Mouse (Mus musculus): ENCODE data around the gene Slamf9.

Slamf9 gene

GRCm38 (mm10) chr1:172462534-172462933 lies 12.6 kb upstream of the Slamf9 start:
- no peak for DNase-seq (ENCODE audit: low spot score)

DNA sequence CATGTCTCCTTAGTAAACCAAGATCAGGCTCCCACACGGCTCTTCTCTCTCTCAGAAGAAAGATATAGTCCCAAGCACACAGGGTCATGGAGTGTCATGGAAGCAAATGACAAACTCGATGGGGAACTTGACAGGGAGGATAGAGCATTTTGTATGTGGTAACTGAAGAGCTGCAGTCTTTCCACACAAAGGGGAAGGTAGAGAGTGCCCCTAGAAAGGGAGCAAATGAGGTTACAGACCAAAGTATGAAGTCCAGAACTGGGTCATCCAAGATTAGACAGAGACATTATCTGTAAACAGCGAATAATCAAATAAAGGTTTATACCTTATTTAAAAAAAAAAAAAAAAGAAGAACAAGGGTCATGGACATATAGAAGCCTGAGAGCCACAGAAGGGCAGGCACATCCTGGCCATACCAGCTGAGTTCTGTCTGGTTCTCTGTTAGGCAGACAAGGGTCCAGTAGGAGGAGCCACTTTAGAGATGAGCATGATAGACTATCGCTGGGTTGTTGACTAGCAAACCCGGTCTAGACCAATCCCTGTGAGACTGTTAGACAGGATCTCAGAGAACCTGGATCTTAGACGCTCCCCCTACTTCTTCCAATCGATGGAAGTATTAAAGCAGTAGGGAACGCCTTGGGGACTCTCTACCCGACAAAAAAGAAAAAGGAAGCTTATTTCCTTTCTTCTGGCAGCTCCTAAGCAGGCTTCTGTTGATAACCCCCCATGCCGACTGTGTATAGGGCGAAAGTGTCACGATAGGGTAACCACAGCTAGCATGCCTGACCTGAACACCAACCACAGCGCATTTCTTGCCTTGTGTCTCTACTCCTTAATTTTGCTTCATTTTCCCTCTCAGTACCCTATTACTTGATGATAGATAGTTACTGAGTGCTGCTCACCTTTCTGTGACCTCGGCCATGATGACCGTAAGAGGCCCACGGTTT lies 11.5 kb upstream of the Slamf9 start:
- no peak for DNase-seq (ENCODE audit: low spot score)

DNA sequence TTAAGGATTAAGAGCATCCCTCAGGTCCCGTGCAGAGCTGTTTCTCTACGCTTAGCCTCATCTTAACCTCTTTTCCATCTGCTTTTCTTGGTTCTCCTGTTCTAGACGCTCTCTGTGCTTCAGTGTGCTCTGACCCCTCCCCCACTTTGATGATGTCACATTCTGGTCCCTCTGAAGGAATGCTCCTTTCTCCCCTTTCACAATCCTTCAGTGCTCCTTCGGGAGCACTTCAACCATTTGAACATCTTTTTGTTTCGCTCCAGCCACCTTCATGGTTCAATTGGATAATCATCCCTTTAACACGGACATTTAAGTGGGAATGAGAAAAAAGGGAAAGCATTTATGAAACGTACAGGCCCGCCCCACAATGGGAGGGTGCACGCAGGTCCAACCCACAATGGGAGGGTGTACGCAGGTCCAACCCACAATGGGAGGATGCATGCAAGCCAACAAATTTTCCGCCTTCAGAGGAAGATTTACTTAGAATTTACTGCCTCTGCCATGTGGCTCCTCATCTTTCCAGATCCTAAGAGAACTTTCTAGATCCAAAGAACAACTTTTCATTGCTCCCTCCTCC lies 6.8 kb upstream of the Slamf9 start:
- DNase-seq (ENCODE audit: low spot score), result no peak

- no peak for DNase-seq (ENCODE audit: low spot score)
These were observed 5.8 kb upstream of the Slamf9 start for GRCm38 (mm10) chr1:172469373-172469772.

- DNase-seq (ENCODE audit: low spot score), result no peak
These were observed 5.2 kb upstream of the Slamf9 start for GRCm38 (mm10) chr1:172469810-172470448.

DNA sequence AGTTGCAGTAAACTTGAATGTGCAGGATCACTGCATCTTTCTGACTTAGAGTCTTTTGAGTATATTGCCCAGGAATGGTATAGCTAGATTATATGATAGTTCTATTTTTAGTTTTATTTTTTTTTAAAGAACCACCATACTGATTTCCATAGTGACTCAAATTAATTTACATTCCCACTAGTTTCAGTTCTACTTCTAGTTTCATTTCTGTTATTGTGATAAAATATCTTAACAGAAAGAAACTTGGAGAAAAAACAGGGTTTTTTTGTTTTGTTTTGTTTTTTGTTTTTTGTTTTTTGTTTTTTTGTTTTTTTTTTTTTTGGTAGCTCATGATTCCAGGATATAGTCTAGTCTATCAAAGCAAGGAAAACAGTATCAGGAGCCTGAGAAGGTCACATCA lies 2.2 kb upstream of the Slamf9 start:
- no peak for DNase-seq (ENCODE audit: low spot score)

DNA sequence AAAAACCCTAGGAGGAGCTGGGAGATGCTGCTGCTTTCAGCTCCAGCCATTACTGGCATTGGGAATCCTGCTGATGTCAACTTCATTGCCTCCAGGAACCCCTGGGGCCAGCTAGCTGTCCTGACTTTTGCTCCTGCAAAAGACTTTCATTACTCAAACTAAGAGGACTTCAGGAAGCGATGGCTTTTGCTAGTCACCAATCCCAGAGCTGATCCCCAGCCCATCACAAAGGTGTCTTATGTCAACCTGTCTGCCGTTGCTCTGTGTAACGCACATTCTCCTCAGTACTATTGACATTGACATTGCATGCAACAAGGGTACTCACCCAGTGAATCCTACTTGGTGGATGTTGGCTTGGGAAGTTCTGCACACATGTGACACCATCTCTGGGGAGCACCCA lies 962 bp upstream of the Slamf9 start:
- DNase-seq (ENCODE audit: low spot score), result no peak

DNA sequence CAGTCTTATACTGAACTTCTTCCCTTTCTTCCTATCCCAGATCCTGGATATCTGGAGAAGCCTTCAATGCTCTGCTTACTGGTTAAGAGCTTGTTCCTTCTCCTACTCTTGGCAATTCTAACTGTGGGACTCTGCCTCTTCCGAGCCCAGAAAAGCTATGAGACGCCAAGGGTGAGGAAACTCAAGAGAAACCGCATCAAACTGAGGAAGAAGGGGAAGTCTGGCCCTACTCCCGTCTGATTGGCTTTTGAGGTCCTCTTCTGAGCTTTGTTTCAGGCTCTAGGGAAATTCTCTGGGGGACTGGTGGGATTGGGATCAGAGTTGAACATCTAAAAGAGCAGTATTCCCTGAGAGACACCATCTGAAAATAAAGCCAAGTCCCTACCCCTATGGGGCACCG lies 2.9 kb downstream of the Slamf9 start:
- no peak for DNase-seq (ENCODE audit: low spot score)

GRCm38 (mm10) chr1:172480376-172480775 lies 5.2 kb downstream of the Slamf9 start:
- no peak for DNase-seq (ENCODE audit: low spot score)

- no peak for DNase-seq (ENCODE audit: low spot score)
These were observed 6.0 kb downstream of the Slamf9 start for GRCm38 (mm10) chr1:172481111-172481510.

- DNase-seq (ENCODE audit: low spot score), result peak; percentile 61
These were observed 6.6 kb downstream of the Slamf9 start, which contains the start of gene Igsf9 for GRCm38 (mm10) chr1:172481540-172482280. Gene Igsf9, plus strand, starts transcription at chr1:172481788.

GRCm38 (mm10) chr1:172482518-172483360 lies 7.6 kb downstream of the Slamf9 start:
- no peak for DNase-seq (ENCODE audit: low spot score)

- DNase-seq (ENCODE audit: low spot score), result no peak
These were observed 8.2 kb downstream of the Slamf9 start for GRCm38 (mm10) chr1:172483361-172483660.

- DNase-seq (ENCODE audit: low spot score), result no peak
These were observed 9.1 kb downstream of the Slamf9 start for GRCm38 (mm10) chr1:172484236-172484635.

GRCm38 (mm10) chr1:172484671-172485070 lies 9.5 kb downstream of the Slamf9 start:
- DNase-seq (ENCODE audit: low spot score), result no peak

- no peak for DNase-seq (ENCODE audit: low spot score)
These were observed 10.7 kb downstream of the Slamf9 start for GRCm38 (mm10) chr1:172485821-172486220.

DNA sequence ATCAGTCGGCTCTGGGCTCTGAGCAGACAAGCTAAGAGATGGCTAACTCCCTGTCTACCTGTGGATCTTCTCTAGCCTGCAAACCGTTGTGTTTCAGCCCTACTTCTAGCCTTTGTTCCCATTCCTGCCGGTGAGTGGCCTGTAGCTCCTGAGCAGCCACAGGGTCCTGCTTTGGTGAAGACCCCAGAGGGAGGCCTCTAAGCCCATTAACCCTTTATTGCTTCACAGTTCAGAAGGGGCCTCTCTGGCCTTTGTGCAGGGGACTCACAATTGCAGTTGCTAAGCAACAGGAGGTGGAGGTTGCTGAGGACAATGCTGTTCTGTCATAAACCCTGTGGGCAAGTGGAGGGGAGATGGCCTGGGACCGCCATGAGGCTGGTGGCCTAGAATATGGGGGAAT lies 11.1 kb downstream of the Slamf9 start:
- no peak for DNase-seq (ENCODE audit: low spot score)

GRCm38 (mm10) chr1:172486651-172487050 lies 11.5 kb downstream of the Slamf9 start:
- DNase-seq (ENCODE audit: low spot score), result no peak

GRCm38 (mm10) chr1:172487859-172488258 lies 12.7 kb downstream of the Slamf9 start:
- no peak for DNase-seq (ENCODE audit: low spot score)

DNA sequence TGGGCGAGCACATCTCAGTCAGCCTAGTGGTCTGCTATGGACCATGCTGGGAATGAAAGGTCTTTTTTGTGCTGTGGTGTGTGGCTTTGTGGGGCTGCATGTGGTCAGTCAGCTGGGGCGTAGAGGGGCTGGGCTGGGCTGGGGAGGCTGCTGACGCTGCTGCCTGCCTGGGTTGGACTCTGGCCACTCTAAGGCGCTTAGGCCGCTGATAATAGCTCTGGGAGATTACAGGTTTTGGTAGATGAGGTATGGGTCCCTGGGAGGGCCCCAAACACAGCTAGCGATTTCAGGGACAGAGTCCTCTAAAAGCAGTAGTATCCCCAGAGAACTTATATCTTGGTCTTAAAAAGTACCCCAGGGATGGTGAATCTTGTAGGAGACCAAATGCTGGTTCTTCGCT lies 13.7 kb downstream of the Slamf9 start:
- no peak for DNase-seq (ENCODE audit: low spot score)

GRCm38 (mm10) chr1:172489585-172490250 lies 14.6 kb downstream of the Slamf9 start:
- no peak for DNase-seq (ENCODE audit: low spot score)

Measured in layer of hippocampus, adult 9-10 months (tissue).